Mouse (Mus musculus) cortical plate, adult 2 months (tissue): ENCODE data around the gene Nrxn1. TPM values are rescaled to one million over a fixed set of nuclear protein-coding genes. Genes with fewer than 3 reads are reported as not detected.

Experiments used
- H3K27ac ChIP-seq: fragments of 200-500 bp; 2 replicates; pipeline ENCODE4 v1.5.1; 2012; ENCODE audit warnings: low read length, control low read depth, inconsistent platforms; ENCODE audit not compliant: insufficient read depth
- H3K4me1 ChIP-seq: fragments of 200-500 bp; 2 replicates; pipeline ENCODE4 v1.6.1; 2011; ENCODE audit warnings: low read length; ENCODE audit not compliant: control insufficient read depth, insufficient read depth
- H3K4me3 ChIP-seq: fragments of 200-500 bp; 2 replicates; pipeline ENCODE4 v1.5.1; 2011; ENCODE audit warnings: mild to moderate bottlenecking, low read length, control low read depth; ENCODE audit not compliant: insufficient read depth
- CTCF ChIP-seq: fragments of 200-500 bp; IDR thresholded peaks from 2 replicates; pipeline ENCODE4 v1.5.1; 2011; ENCODE audit warnings: mild to moderate bottlenecking, control low read depth, low read length; ENCODE audit not compliant: insufficient read depth; ENCODE audit errors: extremely low read depth
- POLR2A ChIP-seq: fragments of 200-500 bp; IDR thresholded peaks from 2 replicates; pipeline ENCODE4 v1.6.1; 2011; ENCODE audit warnings: mild to moderate bottlenecking, low read length, control low read depth; ENCODE audit not compliant: insufficient read depth; ENCODE audit errors: extremely low read depth
- polyA plus RNA-seq: library from polyadenylated mRNA; depleted of rRNA; stranded (reverse); fragments of >200 nt; gene quantifications from 2 replicates; pipeline ENCODE4 v1.2.3, GENCODE M21; 2012

Gene Nrxn1
- polyA plus RNA-seq, 1 experiment, result 244 TPM

GRCm38 (mm10) chr17:90606718-90607426, 486.0 kb downstream of the Nrxn1 start:
- no peak for TF ChIP-seq CTCF
- TF ChIP-seq POLR2A, result no peak
- no peak overlapping the region for H3K27ac ChIP-seq

GRCm38 (mm10) chr17:90599570-90600524, 493.0 kb downstream of the Nrxn1 start:
- H3K27ac ChIP-seq, result no peak overlapping the region
- TF ChIP-seq POLR2A (no peak), CTCF (no peak)
- H3K4me3 ChIP-seq, result no peak overlapping the region
- H3K4me1 ChIP-seq, result peaks cover 4% of the 10 kb centered on the region; the same call in 1 of the 2 replicates

More at GRCm38 (mm10) chr17:90606718-90607426, 486.0 kb downstream of the Nrxn1 start:
- H3K4me3 ChIP-seq, result no peak overlapping the region
- H3K4me1 ChIP-seq, result no peaks in the 10 kb centered on the region

GRCm38 (mm10) chr17:90594798-90595533, 497.9 kb downstream of the Nrxn1 start:
- Histone ChIP-seq H3K27ac (no peak overlapping the region), H3K4me1 (peaks cover 5% of the 10 kb centered on the region), H3K4me3 (no peak overlapping the region)
- TF ChIP-seq CTCF, result no peak
- no peak for TF ChIP-seq POLR2A

GRCm38 (mm10) chr17:90586891-90587290, 506.0 kb downstream of the Nrxn1 start:
- H3K4me3 ChIP-seq, result no peak overlapping the region
- H3K27ac ChIP-seq, result no peak overlapping the region
- peaks cover 2% of the 10 kb centered on the region; the same call in 1 of the 2 replicates for H3K4me1 ChIP-seq
- TF ChIP-seq CTCF, result no peak
- no peak for TF ChIP-seq POLR2A

- no peak overlapping the region for H3K27ac ChIP-seq
- no peak for TF ChIP-seq POLR2A
- peak; percentile 84 for TF ChIP-seq CTCF
- peaks cover 2% of the 10 kb centered on the region; the same call in 1 of the 2 replicates for H3K4me1 ChIP-seq
- no peak overlapping the region for H3K4me3 ChIP-seq
Measured at GRCm38 (mm10) chr17:90584666-90585195, 508.1 kb downstream of the Nrxn1 start.

- TF ChIP-seq POLR2A (no peak), CTCF (peak; percentile 49)
- H3K4me1 ChIP-seq, result peaks cover 2% of the 10 kb centered on the region; the same call in 1 of the 2 replicates
- H3K27ac ChIP-seq, result no peak overlapping the region
- no peak overlapping the region for H3K4me3 ChIP-seq
Measured at GRCm38 (mm10) chr17:90583826-90584534, 508.9 kb downstream of the Nrxn1 start.

- TF ChIP-seq CTCF (no peak), POLR2A (no peak)
- no peak overlapping the region for H3K27ac ChIP-seq
- no peak overlapping the region for H3K4me3 ChIP-seq
- H3K4me1 ChIP-seq, result peaks cover 2% of the 10 kb centered on the region; the same call in 1 of the 2 replicates
Measured at GRCm38 (mm10) chr17:90583196-90583595, 509.7 kb downstream of the Nrxn1 start.

- H3K4me3 ChIP-seq, result no peak overlapping the region
- peak overlapping the region; percentile 53; the same call in 1 of the 2 replicates for H3K27ac ChIP-seq
Measured at GRCm38 (mm10) chr17:90569877-90570276, 523.0 kb downstream of the Nrxn1 start.

More at GRCm38 (mm10) chr17:90569877-90570276, 523.0 kb downstream of the Nrxn1 start:
- TF ChIP-seq CTCF (no peak), POLR2A (no peak)
- peaks cover 3% of the 10 kb centered on the region; the same call in 1 of the 2 replicates for H3K4me1 ChIP-seq
